Mouse (Mus musculus) lung, postnatal 25 days (tissue): ENCODE results near the gene Fdx1.
A peak's percentile ranks its signal among the peaks of the same experiment; 100 is the strongest.

Source experiments
- DNase-seq: peaks from one replicate; pipeline ENCODE4 v3.0.0; 2022; ENCODE audit warnings: low spot score

Gene Fdx1

GRCm38 (mm10) chr9:51962975-51963701 is at the start of gene Fdx1:
Fdx1 (minus strand) TSS chr9:51963556.
- peak; percentile 84 for DNase-seq

GRCm38 (mm10) chr9:52012781-52013436 is 49.6 kb upstream of the Fdx1 start:
- no peak for DNase-seq

DNA sequence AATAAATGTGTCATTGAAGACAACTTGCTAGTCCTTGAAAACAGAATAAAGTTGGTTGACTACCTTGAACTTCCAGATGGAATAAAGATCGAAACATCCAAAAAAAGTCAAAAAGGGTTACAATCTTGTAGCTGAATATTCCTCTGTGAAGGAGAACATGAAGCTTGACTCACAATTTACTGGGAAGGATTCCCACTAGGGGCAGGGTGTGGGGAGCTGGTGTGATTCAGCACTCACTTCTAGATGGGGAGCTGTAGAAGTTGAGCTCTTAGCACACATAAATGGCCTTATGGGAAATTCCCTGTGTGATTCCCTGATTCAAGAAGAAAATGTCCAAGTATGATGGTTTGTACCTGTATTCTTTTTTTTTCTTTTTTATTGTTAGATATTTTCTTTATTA is 49.0 kb upstream of the Fdx1 start:
- DNase-seq: no peak

DNA sequence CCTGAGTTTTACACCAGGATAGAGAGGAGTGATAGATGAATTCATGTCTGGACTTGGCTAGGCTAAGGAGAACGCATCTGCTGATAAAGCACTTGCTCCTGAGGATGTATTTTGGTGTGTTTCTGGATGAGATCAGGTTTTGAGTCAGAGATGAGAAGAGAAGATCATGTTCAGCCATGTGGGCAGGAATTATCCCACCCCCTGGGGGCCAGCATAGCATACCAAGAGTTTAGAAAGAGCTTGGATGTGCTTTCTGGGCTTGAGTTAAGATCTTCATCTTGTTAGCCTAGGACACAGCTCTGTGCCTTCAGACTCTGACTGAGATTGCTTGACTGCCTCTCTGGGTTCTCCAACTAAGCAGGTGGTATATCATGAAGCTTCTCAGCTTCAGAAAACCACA is 45.2 kb upstream of the Fdx1 start:
- DNase-seq: no peak

DNA sequence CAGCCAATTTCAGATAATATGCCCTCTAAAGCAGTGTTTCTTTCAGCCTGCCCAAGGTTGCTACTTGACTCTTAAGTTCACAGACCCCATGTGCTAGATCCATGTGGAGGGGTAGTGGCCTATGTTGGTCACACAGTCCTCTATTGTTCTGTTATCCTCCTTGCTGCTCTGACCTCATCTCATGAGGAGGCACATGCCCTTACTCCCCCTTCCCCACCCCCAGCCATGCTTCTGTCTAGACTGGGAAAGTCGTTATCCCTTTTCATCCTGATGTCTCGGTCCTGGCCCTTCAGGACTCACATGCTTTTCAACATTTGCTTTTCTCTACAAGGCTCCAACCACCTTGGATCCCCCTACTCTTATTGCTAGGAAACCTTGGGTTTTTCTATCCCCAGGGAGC is 44.0 kb upstream of the Fdx1 start:
- no peak for DNase-seq

GRCm38 (mm10) chr9:52003501-52003900 is 40.1 kb upstream of the Fdx1 start:
- no peak for DNase-seq

- no peak for DNase-seq
Measured at GRCm38 (mm10) chr9:51995331-51996099, 32.2 kb upstream of the Fdx1 start.

- DNase-seq: no peak
Measured at GRCm38 (mm10) chr9:51994636-51995260, 31.4 kb upstream of the Fdx1 start.

DNA sequence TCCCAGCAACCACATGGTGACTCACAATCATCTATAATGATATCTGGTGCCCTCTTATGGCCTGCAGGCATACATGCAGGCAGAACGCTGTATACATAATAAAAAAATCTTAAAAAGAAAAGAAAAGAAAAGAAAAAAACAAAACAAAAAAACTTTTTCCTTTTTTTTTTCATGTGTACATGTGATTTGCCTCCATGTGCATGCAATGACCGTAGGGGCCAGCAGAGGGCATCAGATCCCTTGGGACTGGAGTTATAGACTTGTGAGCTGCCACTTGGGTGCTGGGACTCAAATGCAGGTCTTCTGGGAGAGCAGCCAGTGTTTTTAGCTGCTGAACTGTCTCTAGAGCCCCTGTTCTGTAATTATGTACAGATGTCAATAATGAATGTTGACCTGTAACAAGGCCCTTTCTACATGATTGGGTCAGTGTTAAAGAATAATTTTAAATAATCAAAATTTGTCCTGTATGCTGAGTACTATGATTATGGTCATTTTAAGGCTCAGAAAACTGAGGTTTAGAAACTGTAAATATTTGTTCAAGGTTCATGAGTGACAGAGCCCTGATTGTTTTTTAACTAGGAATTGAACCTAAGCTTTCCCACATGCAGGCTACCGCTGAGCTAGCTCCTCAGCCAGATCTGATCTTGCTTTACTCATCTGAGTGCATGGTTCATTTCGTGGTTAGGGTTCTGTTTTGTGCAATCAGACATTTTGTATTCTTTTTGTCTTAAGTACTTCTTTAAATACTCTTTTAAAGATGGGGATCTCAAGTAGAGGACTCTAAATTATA is 30.3 kb upstream of the Fdx1 start:
- DNase-seq: no peak

DNA sequence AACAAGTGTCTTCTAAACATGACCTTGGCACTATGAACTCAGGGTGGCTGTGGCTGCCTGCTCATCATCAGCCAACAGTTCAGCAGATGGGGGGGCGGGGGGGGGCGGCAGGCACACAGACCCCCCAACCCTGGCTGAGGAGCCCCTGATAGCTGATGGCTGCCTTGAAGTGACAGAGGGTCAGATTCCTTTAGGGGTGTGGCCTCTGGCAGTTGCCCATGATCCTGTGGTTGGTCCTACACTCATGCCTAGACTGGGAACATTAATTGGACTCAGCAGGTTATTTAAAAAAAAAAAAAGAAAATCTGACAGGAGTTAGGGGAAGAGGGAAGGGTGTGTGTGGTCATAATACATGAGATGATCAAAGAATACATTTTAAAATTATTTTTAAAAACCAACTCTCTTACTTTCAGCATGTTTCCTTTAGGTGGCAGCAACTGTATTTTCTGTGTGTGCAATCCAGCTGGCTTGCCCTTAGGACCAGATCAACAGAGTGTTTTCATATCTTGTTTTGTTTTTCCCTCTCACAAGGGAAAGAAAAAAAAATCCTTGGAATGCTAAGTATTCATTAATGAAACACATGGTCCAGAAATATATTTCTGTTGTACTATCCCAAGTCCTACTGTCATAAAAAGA is 28.0 kb upstream of the Fdx1 start:
- no peak for DNase-seq

GRCm38 (mm10) chr9:51990828-51991227 is 27.5 kb upstream of the Fdx1 start:
- DNase-seq: peak; percentile 65

DNA sequence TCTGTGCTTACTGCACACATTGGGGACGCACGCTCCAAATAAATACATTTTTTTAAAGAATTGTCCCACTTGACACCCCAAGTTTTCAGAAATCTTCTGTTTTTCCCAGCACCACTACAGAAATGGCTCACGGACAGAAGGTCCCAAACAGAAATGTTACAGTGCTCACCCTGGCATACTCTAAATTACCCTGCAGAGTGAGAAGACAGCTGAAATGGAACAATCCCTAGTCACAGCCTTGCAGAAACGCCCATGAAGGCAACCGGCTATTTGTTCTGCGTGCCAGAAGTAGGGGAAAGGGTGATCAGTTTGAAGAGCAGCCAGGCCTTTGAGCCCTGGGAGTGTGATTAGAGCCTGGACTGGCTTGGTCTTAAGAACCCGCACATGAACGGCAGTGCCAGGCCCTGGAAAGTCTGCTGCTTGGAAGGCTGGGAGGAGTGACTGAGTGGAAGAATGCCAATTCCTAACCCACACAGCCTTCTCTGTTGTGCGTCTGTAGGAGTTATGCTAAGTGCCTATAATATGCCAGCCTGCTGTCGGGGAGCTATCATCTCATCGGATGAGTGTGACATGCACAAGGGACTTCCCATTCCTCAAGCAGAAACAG is 22.2 kb upstream of the Fdx1 start:
- DNase-seq: no peak

- no peak for DNase-seq
Measured at GRCm38 (mm10) chr9:51981131-51981530, 17.8 kb upstream of the Fdx1 start.

DNA sequence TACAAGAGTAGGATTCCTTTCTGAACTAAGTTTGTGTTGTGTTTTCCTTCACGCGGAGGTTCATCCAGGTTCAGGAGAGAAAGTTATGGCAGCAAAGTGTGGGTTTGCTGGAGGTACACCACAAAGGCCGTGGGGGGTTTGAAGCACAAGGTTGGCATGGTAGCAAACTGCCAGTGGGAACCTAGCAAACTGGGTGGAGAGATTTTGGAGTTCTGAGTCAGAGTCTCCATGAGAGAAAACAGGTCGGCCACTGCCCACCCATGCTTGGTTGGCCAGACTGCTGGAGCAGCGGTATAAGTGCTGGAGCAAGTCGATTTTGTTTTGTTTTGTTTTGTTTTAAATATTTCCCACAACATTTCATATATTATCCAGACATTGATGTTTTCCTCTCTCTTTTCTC is 15.9 kb upstream of the Fdx1 start:
- DNase-seq: no peak

- no peak for DNase-seq
Measured at GRCm38 (mm10) chr9:51978545-51979259, 15.3 kb upstream of the Fdx1 start.

DNA sequence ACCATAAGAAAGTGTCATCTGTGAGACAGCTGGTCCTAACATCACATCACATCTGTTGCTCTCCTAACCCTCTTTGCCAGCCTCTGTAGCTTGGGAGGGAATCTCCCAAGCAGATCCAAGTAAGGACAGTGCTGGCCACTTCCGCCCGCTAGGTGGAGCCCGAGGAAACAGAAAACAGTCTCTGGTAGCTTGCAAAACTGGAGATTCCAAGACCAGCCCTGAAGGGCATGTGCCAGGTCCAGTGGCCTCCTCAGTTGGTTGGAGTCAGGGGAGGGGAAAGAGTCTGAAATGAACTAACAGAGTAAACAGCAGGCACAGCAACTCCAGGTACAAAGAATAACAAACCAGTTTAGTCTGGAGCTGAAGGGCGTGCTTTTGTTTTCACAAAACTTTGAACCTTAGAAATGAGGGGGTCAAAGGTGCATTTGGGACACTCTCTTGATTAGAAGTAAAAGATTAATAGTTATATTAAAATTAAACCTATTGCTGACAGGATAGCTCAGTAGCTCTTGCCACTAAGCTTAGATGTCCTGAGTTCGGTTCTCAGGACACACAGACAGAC is 14.2 kb upstream of the Fdx1 start:
- DNase-seq: peak; percentile 86

GRCm38 (mm10) chr9:51974871-51975270 is 11.5 kb upstream of the Fdx1 start:
- DNase-seq: no peak

GRCm38 (mm10) chr9:51973846-51974245 is 10.5 kb upstream of the Fdx1 start:
- no peak for DNase-seq

- DNase-seq: no peak
Measured at GRCm38 (mm10) chr9:51966373-51966772, 3.0 kb upstream of the Fdx1 start.

GRCm38 (mm10) chr9:51964110-51964509 is 754 bp upstream of the Fdx1 start:
- no peak for DNase-seq
